Mouse (Mus musculus) testis, adult 2 months (tissue): ENCODE results near the gene Mgat4a.

Source experiments
- CTCF ChIP-seq: fragments of 200-500 bp; IDR thresholded peaks from 2 replicates; pipeline ENCODE4 v1.5.1; 2012; ENCODE audit warnings: low read depth, mild to moderate bottlenecking, inconsistent platforms, low read length, moderate library complexity; ENCODE audit not compliant: control insufficient read depth, insufficient read depth, insufficient replicate concordance
- POLR2A ChIP-seq: fragments of 200-500 bp; IDR thresholded peaks from 2 replicates; pipeline ENCODE4 v1.6.1; 2012; ENCODE audit warnings: low read depth, mild to moderate bottlenecking, inconsistent platforms, low read length, moderate library complexity; ENCODE audit not compliant: control insufficient read depth

- TF ChIP-seq POLR2A (no peak), CTCF (no peak)
These were observed 627 bp downstream of the Mgat4a start for GRCm38 (mm10) chr1:37539968-37540809.
